In genomic region chr17:45058566-45059363, GRCm38 (mm10) we compare ENCODE assay signal across 21 mouse cellular contexts.
A peak's percentile ranks its signal among the peaks of the same experiment; 100 is the strongest.
DNase-seq lines count a peak whose midpoint lies in the region; ATAC-seq and TF ChIP-seq lines count a peak whose summit lies in the region.
"Had no signal": no experiment of that assay in that cellular context is flagged by ENCODE, and none has a peak within 500 bp of the region (broad histone marks: within the 10 kb centered on the region; RNA-seq: fewer than 3 reads in every experiment).

No protein-coding gene starts in this region.

- no peaks in the 10 kb centered on the region for H3K9me3 ChIP-seq in hindbrain, postnatal 0 days (ENCODE audit: low read length)
- H3K9me3 ChIP-seq in hindbrain, embryonic 10.5 days, result no peaks in the 10 kb centered on the region
- no peaks in the 10 kb centered on the region for H3K9me3 ChIP-seq in forebrain, postnatal 0 days (ENCODE audit: low read length)
- H3K9me3 ChIP-seq: liver, embryonic 13.5 days; midbrain, embryonic 12.5 days had no signal

- DNase-seq in hindbrain, postnatal 0 days (ENCODE audit: low spot score), result peak; percentile 56
- no peak for DNase-seq in hindbrain, embryonic 10.5 days (ENCODE audit: low spot score)
- DNase-seq in brain, embryonic 14.5 days (ENCODE audit: low read depth), result peak; percentile 33
- DNase-seq in cerebellum, adult 9-10 months, result peak; percentile 68
- DNase-seq in forebrain, postnatal 0 days, result peak; percentile 18
- no peak for DNase-seq in thymus, postnatal 10 days (ENCODE audit: low spot score in 2 of 2)
- DNase-seq in adrenal gland, adult 2 months, result no peak
- DNase-seq in heart, adult 8-10 months (ENCODE audit: low spot score), result no peak
- DNase-seq: adrenal gland, postnatal 25 days; B cell, adult 2 months; gastrocnemius, postnatal 36 days; heart, postnatal 14 days; kidney, adult 2 months; kidney, postnatal 25 days; layer of hippocampus, adult 9-11 months; liver, embryonic 13.5 days had no signal

- H3K9ac ChIP-seq in hindbrain, postnatal 0 days (replicated peaks; ENCODE audit: low read length), result no peak overlapping the region
- H3K9ac ChIP-seq in forebrain, postnatal 0 days, result no peak overlapping the region
- H3K9ac ChIP-seq: liver, embryonic 13.5 days; midbrain, embryonic 12.5 days had no signal

- no peak for TF ChIP-seq CTCF in hindbrain, postnatal 0 days (IDR thresholded peaks at IDR 0.05; ENCODE audit: low read depth)
- no peak for TF ChIP-seq CTCF in brain, embryonic 14.5 days (IDR thresholded peaks at IDR 0.05; ENCODE audit: borderline replicate concordance, extremely low read depth, insufficient read depth, insufficient read length)
- no peak for TF ChIP-seq CTCF in forebrain, postnatal 0 days (IDR thresholded peaks at IDR 0.05; ENCODE audit: low read depth)

- no peaks in the 10 kb centered on the region for H3K27me3 ChIP-seq in hindbrain, postnatal 0 days (ENCODE audit: insufficient read depth, low read length)
- H3K27me3 ChIP-seq in hindbrain, embryonic 10.5 days (ENCODE audit: insufficient read depth, poor library complexity, severe bottlenecking), result no peaks in the 10 kb centered on the region
- no peaks in the 10 kb centered on the region for H3K27me3 ChIP-seq in forebrain, postnatal 0 days (ENCODE audit: insufficient read depth, low read length)
- H3K27me3 ChIP-seq: liver, embryonic 13.5 days; midbrain, embryonic 12.5 days; Patski had no signal

- H3K36me3 ChIP-seq in hindbrain, postnatal 0 days (ENCODE audit: insufficient read depth, low read length), result no peaks in the 10 kb centered on the region
- H3K36me3 ChIP-seq in hindbrain, embryonic 10.5 days, result no peaks in the 10 kb centered on the region
- H3K36me3 ChIP-seq in forebrain, postnatal 0 days (ENCODE audit: insufficient read depth), result no peaks in the 10 kb centered on the region
- H3K36me3 ChIP-seq: liver, embryonic 13.5 days; midbrain, embryonic 12.5 days had no signal

- 44% methylated on average over 6 of the region's 6 CpGs for WGBS in hindbrain, postnatal 0 days
- WGBS in hindbrain, embryonic 10.5 days, result 51% methylated on average over 6 of the region's 6 CpGs
- 43% methylated on average over 6 of the region's 6 CpGs for WGBS in forebrain, postnatal 0 days

- no peaks in the 10 kb centered on the region for H3K4me1 ChIP-seq in hindbrain, postnatal 0 days (ENCODE audit: insufficient read depth, low read length)
- H3K4me1 ChIP-seq in hindbrain, embryonic 10.5 days (replicated peaks), result peaks cover 2% of the 10 kb centered on the region; the same call in 1 of the 2 replicates
- 0 out of 2 replicates have a peak, but pooled peaks cover 4% of the 10 kb centered on the region for H3K4me1 ChIP-seq in forebrain, postnatal 0 days (ENCODE audit: insufficient read depth)
- H3K4me1 ChIP-seq: liver, embryonic 13.5 days; midbrain, embryonic 12.5 days had no signal

- no peak overlapping the region for H3K4me2 ChIP-seq in hindbrain, postnatal 0 days (ENCODE audit: low read depth, low read length)
- no peak overlapping the region for H3K4me2 ChIP-seq in forebrain, postnatal 0 days (ENCODE audit: low read depth)
- H3K4me2 ChIP-seq: heart, embryonic 11.5 days; liver, embryonic 13.5 days; midbrain, embryonic 12.5 days had no signal

- H3K4me3 ChIP-seq in hindbrain, postnatal 0 days (ENCODE audit: low read length), result no peak overlapping the region
- no peak overlapping the region for H3K4me3 ChIP-seq in hindbrain, embryonic 10.5 days
- no peak overlapping the region for H3K4me3 ChIP-seq in forebrain, postnatal 0 days (ENCODE audit: low read depth, low read length)
- H3K4me3 ChIP-seq: liver, embryonic 13.5 days; midbrain, embryonic 12.5 days had no signal

- H3K27ac ChIP-seq in hindbrain, postnatal 0 days, result no peak overlapping the region
- H3K27ac ChIP-seq in hindbrain, embryonic 10.5 days, result no peak overlapping the region
- H3K27ac ChIP-seq in forebrain, postnatal 0 days (ENCODE audit: low read depth, low read length), result no peak overlapping the region
- H3K27ac ChIP-seq: liver, embryonic 13.5 days; midbrain, embryonic 12.5 days had no signal

- ATAC-seq in hindbrain, postnatal 0 days, result peak; percentile 43; the same call in 1 of the 2 replicates
- ATAC-seq in forebrain, postnatal 0 days, result no peak; the same call in 1 of the 2 replicates
- ATAC-seq: activated CD4-positive, CD25-positive, alpha-beta regulatory T cell, adult 4 months; hindbrain, embryonic 16.5 days; Patski had no signal

- no peak for TF ChIP-seq POLR2A in brain, embryonic 14.5 days (IDR thresholded peaks at IDR 0.05; ENCODE audit: borderline replicate concordance, extremely low read depth, insufficient read depth, insufficient read length, poor library complexity, severe bottlenecking)

Comparison
In these comparisons a context has a peak if more than half of its experiments do, and no peak if none do; other contexts are left out.
1. DNase-seq: peak in hindbrain, postnatal 0 days (single experiment), brain, embryonic 14.5 days (single experiment), cerebellum, adult 9-10 months (single experiment) and forebrain, postnatal 0 days (single experiment); none in hindbrain, embryonic 10.5 days (single experiment), thymus, postnatal 10 days (0 of 2), adrenal gland, adult 2 months (single experiment) and heart, adult 8-10 months (single experiment).